Mouse (Mus musculus) B cell, adult 67 days (primary cell): ENCODE results near the gene Psmb7. TPM values are rescaled to one million over a fixed set of nuclear protein-coding genes. Genes with fewer than 3 reads are reported as not detected.

Experiments
- total RNA-seq, 2 experiments: library from RNA; stranded (reverse); gene quantifications; 4 replicates each; pipeline ENCODE4 v1.2.4; 2023

The Psmb7 gene
- 100 to 1,000 TPM; 103 to 109 TPM for total RNA-seq

DNA sequence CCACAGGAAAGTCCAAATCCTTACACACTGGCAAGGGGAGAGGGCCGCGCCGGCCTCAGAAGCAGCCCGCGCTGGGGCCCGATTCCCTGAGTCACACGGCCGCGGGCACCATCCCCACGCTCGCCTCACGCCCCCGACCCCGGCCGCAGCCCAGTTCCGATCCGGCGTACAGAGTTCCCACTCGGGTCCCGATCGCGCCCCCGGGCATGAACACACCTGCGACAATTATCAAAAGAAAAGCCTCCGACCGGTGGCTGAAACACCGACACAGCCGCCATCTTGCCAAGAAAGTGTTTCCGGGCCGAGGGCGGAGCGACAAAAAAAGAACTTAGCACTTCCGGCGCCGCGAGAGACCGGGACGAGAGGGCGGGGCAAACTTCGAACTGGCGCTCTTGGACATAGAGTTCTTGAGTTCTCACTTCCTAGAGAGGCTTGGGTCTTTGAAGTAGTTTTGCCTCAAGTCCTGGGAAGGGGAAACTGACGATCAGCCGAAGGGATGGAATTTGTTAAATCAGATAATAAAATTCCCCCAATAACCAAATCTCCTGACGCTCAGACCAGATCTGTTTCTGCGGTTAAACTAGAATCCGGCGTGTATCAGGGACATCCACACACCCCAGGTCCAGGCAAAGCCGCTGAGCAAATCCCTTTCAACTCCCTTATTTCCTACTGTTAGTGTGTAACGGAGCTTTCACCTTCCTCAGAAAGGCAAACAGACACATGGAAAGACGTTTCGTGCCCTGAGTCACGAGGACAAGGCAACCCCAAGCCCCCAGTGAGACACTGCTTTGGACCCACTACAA is at the start of gene Psmb7:
Gene Psmb7 (minus strand): TSS at position 463 of the 803 bp plus-strand sequence.

Other genes with a start within 250 kb of the Psmb7 start
- gene Nek6, start 132.4 kb downstream of the Psmb7 start, total RNA-seq, result 10 to 100 TPM; 11.6 to 12.5 TPM
- not detected for gene Nr5a1, start 70.5 kb upstream of the Psmb7 start, total RNA-seq